Mouse (Mus musculus) spleen, adult 2 months (tissue): Measurements from ENCODE around the gene Lcn6.

Experiments
- CTCF ChIP-seq: fragments of 200-500 bp; IDR thresholded peaks from 2 replicates; pipeline ENCODE4 v1.5.1; 2011; ENCODE audit warnings: mild to moderate bottlenecking, inconsistent platforms; ENCODE audit not compliant: insufficient read depth, insufficient read length, insufficient replicate concordance; ENCODE audit errors: extremely low read depth
- POLR2A ChIP-seq: fragments of 200-500 bp; IDR thresholded peaks from 2 replicates; pipeline ENCODE4 v1.6.1; 2011; ENCODE audit warnings: low read depth, low read length, inconsistent platforms

DNA sequence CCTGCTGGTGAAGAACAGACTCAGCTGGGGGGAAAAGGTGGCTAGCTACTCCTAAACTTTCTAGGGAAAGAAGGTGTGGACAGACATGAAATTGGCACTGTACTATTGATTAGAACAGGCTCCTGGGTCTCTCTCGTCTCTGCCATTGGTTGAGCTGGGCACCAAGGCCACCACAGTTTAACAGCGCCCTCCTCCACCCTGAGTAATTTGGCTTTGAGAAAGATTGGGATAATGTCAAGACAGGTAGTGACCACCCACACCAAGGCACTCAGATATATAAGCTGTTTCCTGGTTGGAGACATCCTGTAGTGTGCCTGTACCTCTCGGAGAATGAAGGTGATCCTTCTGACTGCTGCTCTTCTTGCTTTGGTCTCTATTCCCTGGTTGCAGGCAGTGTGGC is at the start of gene Lcn6:
- TF ChIP-seq CTCF (no peak), POLR2A (no peak)
